Mouse (Mus musculus): ENCODE measurements at regions not wholly inside any gene's neighbourhood (a gene's known extent, or its start where the extent isn't known, plus 50 kb on each side); places are given as distances from the start of the nearest gene placed in this dataset.

DNA sequence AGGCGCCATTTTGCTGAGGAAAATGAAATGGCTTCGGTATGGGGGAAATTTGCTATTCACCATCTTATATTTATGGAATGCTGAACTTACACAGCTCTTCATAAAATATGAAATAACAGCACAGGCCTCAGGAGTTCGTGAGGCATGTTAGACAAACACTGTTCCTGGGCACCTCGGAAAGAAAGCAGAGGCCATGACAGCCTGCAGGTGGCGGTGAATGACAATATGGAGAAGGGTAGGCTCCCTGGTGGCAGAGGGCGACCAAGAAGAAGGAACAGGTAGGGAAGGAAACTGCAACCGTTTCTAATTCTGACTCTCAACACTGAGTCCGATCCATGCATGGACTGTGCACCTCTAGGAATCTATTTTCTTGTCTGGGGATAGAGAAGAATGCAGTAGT, 553.6 kb upstream of the Tmpo start:
- Histone ChIP-seq H3K4me3 (replicated peaks; ENCODE audit: extremely low read depth, low read depth, low read length) (no peak overlapping the region), H3K4me1 (ENCODE audit: control insufficient read depth, insufficient read depth, low read length) (no peaks in the 10 kb centered on the region)
- whole genome bisulfite sequencing: 78% methylated on average over 8 of the region's 8 CpGs
- DNase-seq: no peak
- TF ChIP-seq POLR2A (IDR thresholded peaks at IDR 0.05; ENCODE audit: borderline replicate concordance, extremely low read depth, low read depth, low read length) (no peak), CTCF (IDR thresholded peaks at IDR 0.05; ENCODE audit: insufficient read depth, low read length) (no peak; the same call in 1 of the 2 replicates)

DNA sequence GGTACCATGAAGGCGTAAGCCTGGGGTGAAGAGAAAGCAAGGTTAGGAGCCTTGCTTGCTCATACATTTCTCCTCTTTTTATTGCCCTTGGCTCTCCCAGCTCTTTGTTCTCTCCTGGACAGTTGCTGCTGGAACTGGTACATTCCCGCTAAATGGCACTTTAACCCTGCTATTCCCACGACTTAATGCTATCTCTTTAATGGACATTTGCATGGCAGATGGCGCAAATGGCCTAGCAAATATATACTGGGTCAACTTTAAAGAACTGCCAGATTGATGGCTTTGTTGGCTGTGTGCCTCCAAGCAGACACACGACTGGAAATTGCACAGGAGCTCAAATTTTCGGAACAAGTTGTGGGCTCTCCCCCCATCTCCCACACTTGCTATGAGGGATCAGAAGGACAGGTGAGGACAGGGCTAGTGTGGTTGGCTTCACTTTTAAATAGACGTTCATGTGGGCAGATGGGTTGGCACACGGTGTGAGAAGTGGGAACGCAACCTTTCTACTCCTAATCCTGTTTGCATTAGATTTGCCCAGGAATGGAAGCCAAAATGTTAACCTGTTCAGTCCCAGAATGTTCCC, 551.0 kb upstream of the Tmpo start:
- H3K4me3 ChIP-seq (replicated peaks; ENCODE audit: extremely low read depth, low read depth, low read length): no peak overlapping the region
- TF ChIP-seq CTCF (IDR thresholded peaks at IDR 0.05; ENCODE audit: insufficient read depth, low read length) (no peak), POLR2A (IDR thresholded peaks at IDR 0.05; ENCODE audit: borderline replicate concordance, extremely low read depth, low read depth, low read length) (no peak)
- no peaks in the 10 kb centered on the region for H3K4me1 ChIP-seq (ENCODE audit: control insufficient read depth, insufficient read depth, low read length)
- 59% methylated on average over 9 of the region's 9 CpGs for WGBS
- no peak for DNase-seq

DNA sequence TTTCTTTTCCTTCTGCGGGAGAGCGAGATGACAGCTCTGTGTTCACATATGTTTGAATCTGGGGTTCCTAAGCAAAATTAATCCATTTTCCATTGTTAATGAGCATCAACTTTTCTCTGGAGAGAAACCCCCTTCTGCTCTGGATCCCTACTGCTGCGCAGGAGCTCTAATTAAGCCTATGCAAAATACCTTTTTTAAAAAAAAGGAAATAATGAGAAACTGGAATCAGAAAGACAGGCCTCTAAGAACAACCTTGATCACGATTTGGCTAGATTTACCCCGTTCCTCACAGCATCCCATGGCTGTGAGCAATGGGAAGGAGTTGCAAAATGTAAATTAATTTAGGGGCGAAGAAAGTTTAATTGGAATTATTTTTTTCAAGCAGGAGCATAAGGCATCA, 548.9 kb upstream of the Tmpo start:
- Histone ChIP-seq H3K4me1 (ENCODE audit: control insufficient read depth, insufficient read depth, low read length) (no peaks in the 10 kb centered on the region), H3K4me3 (replicated peaks; ENCODE audit: extremely low read depth, low read depth, low read length) (no peak overlapping the region)
- 89% methylated on average over 6 of the region's 6 CpGs for WGBS
- TF ChIP-seq CTCF (IDR thresholded peaks at IDR 0.05; ENCODE audit: insufficient read depth, low read length): no peak
- DNase-seq: no peak

DNA sequence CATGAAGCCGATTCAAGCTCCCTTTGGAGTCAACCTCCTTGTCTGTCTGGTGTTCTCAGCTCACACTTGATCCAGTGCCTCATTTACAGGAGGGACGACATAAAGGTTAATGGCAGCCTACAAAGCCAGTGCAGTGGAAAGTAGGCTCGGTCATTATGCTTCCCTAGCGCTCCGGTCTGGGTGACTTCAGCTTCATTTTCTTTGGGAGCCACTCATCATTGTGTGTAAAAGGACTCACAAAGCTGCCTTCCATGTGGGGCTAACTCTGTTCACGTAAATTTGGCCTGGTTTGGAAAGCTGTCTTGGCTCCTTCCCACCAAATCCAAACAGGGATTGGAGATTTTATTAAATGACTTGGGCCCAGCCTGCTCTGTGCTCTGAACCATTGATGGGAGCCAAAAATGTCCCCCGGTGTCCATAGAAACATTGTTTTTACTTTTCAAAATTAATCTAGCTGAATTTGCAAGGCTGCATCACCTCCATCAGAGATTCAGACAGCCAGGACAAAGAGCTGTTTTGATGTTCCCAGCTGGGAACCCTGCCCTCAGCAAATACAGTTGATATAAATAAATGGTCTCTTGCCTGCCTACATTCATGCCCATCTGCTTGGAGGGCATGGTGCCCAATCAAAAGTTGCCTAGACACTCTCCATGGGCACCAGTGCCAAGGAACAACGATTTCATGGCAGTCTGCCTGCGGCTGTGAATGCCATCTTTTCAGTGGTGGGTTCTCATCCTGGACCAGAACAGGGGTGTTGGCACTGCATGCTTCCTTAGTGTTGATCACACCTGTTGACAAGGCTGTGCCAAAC, 538.7 kb upstream of the Tmpo start:
- TF ChIP-seq POLR2A (IDR thresholded peaks at IDR 0.05; ENCODE audit: borderline replicate concordance, extremely low read depth, low read depth, low read length) (no peak), CTCF (IDR thresholded peaks at IDR 0.05; ENCODE audit: insufficient read depth, low read length) (no peak)
- no peak for DNase-seq
- Histone ChIP-seq H3K4me3 (replicated peaks; ENCODE audit: extremely low read depth, low read depth, low read length) (no peak overlapping the region), H3K4me1 (ENCODE audit: control insufficient read depth, insufficient read depth, low read length) (no peaks in the 10 kb centered on the region)
- 79% methylated on average over 9 of the region's 9 CpGs for WGBS

DNA sequence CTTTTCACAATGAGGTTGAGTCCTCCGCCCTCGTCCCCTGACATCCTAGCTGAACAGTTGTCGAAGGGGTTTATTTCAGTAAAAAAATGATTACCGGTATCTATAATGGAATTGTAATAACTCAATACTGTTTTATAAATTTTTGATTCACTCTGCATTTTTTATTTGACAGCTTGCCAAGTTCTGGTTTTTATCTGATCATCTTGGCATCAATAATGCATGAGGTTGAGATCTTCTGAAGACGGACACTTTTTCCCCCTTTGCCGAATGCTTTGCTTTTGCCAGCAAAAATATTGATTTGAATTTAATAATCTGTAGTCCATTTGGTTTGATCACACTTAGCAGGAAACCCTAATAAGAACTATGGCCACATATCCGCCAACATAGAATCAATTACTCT, 535.5 kb upstream of the Tmpo start:
- Histone ChIP-seq H3K4me1 (ENCODE audit: control insufficient read depth, insufficient read depth, low read length) (no peaks in the 10 kb centered on the region), H3K4me3 (replicated peaks; ENCODE audit: extremely low read depth, low read depth, low read length) (no peak overlapping the region)
- no peak for TF ChIP-seq CTCF (IDR thresholded peaks at IDR 0.05; ENCODE audit: insufficient read depth, low read length)
- no peak for TF ChIP-seq POLR2A (IDR thresholded peaks at IDR 0.05; ENCODE audit: borderline replicate concordance, extremely low read depth, low read depth, low read length)
- 81% methylated on average over 7 of the region's 7 CpGs for WGBS
- no peak for DNase-seq

DNA sequence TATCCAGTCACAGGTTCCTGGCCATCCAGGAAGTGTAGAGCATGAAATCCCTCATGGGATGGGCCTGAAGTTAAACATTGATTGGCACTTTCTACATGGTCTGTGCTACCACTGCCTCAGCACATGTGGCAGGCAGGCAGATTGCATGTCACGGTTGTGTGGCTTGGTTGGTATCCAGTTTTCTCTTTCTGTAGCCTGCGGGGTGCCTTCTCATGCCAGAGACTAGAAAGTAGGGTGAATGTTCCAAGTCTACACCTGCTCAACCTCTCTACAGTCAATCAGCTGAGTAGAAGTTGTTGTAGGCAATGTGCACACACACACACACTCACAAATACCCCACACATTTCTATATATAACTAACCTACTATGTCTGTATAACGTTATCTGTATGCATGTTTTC, 533.5 kb upstream of the Tmpo start:
- DNase-seq: no peak
- no peak for TF ChIP-seq CTCF (IDR thresholded peaks at IDR 0.05; ENCODE audit: insufficient read depth, low read length)
- TF ChIP-seq POLR2A (IDR thresholded peaks at IDR 0.05; ENCODE audit: borderline replicate concordance, extremely low read depth, low read depth, low read length): no peak
- H3K4me1 ChIP-seq (ENCODE audit: control insufficient read depth, insufficient read depth, low read length): no peaks in the 10 kb centered on the region
- 91% methylated on average over 3 of the region's 3 CpGs for WGBS
- H3K4me3 ChIP-seq (replicated peaks; ENCODE audit: extremely low read depth, low read depth, low read length): no peak overlapping the region

DNA sequence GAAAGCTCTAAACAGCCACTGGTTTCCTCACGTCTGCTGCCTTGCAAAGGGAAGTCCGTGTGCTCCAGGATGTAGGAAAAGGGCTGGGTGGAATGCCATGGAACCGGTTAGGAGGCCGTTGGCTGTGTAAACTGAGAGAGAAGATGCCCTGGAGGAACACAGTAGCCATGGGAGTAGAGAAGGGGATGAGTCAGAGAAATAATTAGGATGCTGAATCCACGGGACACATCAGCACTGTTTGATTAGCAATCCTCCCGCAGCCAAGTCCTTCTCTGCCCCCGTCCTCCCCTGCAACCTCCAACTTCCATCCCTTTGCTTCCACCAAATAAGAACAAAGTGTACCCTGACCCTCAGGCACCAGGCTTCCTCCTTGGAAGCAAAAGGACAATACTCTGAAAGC, 532.4 kb upstream of the Tmpo start:
- no peak for DNase-seq
- no peaks in the 10 kb centered on the region for H3K4me1 ChIP-seq (ENCODE audit: control insufficient read depth, insufficient read depth, low read length)
- no peak overlapping the region for H3K4me3 ChIP-seq (replicated peaks; ENCODE audit: extremely low read depth, low read depth, low read length)
- TF ChIP-seq CTCF (IDR thresholded peaks at IDR 0.05; ENCODE audit: insufficient read depth, low read length): no peak
- TF ChIP-seq POLR2A (IDR thresholded peaks at IDR 0.05; ENCODE audit: borderline replicate concordance, extremely low read depth, low read depth, low read length): no peak
- 30% methylated on average over 7 of the region's 7 CpGs for WGBS

DNA sequence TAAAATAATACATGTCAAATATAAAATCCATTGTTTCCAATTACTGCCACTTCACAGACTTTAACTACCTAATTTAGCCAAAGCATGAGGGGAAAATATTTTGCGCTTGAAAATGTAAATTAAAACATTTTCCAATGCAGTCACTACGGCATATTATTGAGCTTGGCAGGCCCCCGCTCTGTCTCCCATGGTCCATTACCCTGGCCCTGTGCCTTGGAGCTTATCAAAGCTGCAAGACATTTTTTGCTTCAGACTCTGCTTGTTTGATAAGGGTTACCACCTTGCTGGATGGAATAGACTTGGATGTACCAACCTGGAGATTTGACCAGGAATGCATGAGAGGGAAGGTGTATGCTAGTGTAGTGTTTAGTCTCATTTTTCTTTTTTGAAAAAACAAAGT, 525.7 kb upstream of the Tmpo start:
- 92% methylated on average over 3 of the region's 3 CpGs for WGBS
- Histone ChIP-seq H3K4me3 (replicated peaks; ENCODE audit: extremely low read depth, low read depth, low read length) (no peak overlapping the region), H3K4me1 (ENCODE audit: control insufficient read depth, insufficient read depth, low read length) (no peaks in the 10 kb centered on the region)
- TF ChIP-seq POLR2A (IDR thresholded peaks at IDR 0.05; ENCODE audit: borderline replicate concordance, extremely low read depth, low read depth, low read length) (no peak), CTCF (IDR thresholded peaks at IDR 0.05; ENCODE audit: insufficient read depth, low read length) (no peak)
- DNase-seq: no peak

DNA sequence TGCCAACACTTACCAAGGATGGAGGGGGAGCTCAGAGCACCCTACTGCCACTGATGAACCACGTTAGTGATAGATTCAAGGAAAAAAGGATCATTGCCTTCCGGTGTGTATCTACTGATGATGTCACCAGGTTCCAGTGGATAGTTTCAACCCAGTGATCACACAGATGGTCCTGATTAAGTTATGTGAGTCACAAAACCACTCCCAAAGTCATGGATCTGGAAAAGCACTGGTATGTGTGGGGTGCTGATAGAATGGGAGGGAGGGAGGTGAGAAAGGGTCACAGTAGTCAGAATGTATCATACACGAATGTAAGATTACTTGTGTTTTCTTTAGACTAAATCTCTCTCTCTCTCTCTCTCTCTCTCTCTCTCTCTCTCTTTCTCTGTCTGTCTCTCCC, 523.6 kb upstream of the Tmpo start:
- Histone ChIP-seq H3K4me1 (ENCODE audit: control insufficient read depth, insufficient read depth, low read length) (no peaks in the 10 kb centered on the region), H3K4me3 (replicated peaks; ENCODE audit: extremely low read depth, low read depth, low read length) (no peak overlapping the region)
- DNase-seq: no peak
- WGBS: 43% methylated on average over 3 of the region's 3 CpGs
- TF ChIP-seq POLR2A (IDR thresholded peaks at IDR 0.05; ENCODE audit: borderline replicate concordance, extremely low read depth, low read depth, low read length) (no peak), CTCF (IDR thresholded peaks at IDR 0.05; ENCODE audit: insufficient read depth, low read length) (no peak)

DNA sequence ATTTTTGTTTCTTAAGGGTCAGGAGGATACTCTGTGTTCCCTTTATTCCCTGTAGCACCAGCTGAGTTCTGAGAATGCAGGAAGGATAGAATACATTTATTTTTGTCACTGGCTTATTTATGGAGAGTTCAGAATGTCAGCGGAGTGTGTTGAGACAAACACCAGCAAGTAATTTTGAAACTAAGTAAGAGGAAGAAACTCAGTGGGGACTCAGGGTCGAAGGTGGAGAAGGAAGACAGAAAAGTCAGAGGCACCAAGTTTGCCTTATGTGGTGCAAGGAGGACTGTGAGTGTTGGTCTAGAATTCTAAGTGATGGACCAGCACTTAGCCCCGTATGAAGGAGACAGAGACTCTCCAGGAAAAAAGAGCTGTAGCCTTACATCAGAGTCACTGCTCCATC, 520.7 kb upstream of the Tmpo start:
- 64% methylated on average over 3 of the region's 3 CpGs for WGBS
- H3K4me1 ChIP-seq (ENCODE audit: control insufficient read depth, insufficient read depth, low read length): no peaks in the 10 kb centered on the region
- H3K4me3 ChIP-seq (replicated peaks; ENCODE audit: extremely low read depth, low read depth, low read length): no peak overlapping the region
- no peak for TF ChIP-seq POLR2A (IDR thresholded peaks at IDR 0.05; ENCODE audit: borderline replicate concordance, extremely low read depth, low read depth, low read length)
- TF ChIP-seq CTCF (IDR thresholded peaks at IDR 0.05; ENCODE audit: insufficient read depth, low read length): no peak
- no peak for DNase-seq

All from lung, adult 2 months (tissue).